Mouse (Mus musculus) MEL (cell line): ENCODE results near the gene Ltbp3. TPM values are rescaled to one million over a fixed set of nuclear protein-coding genes. Genes with fewer than 3 reads are reported as not detected.
A peak's percentile ranks its signal among the peaks of the same experiment; 100 is the strongest.

Source experiments
- DNase-seq: peaks from one replicate; pipeline ENCODE4 v3.0.0; 2011; ENCODE audit warnings: low read depth, low spot score
- H3K27ac ChIP-seq: 2 replicates; pipeline ENCODE4 v1.5.1; 2012; ENCODE audit warnings: low read depth, mild to moderate bottlenecking, control low read depth, low read length, moderate library complexity; ENCODE audit not compliant: control insufficient read depth
- H3K27me3 ChIP-seq, 2 experiments: fragments of 150-350 bp in 1 of 2; sonication (generic) in 1 of 2; 2 replicates each; pipeline ENCODE4 v1.6.1; 2012; ENCODE audit warnings: low read length in 2 of 2, mild to moderate bottlenecking in 2 of 2, improper control_type of control experiment in 1 of 2, moderate library complexity in 1 of 2; ENCODE audit not compliant: insufficient read depth in 2 of 2, control insufficient read depth in 1 of 2
- H3K36me3 ChIP-seq, 2 experiments: 2 replicates each; pipeline ENCODE4 v1.6.1; 2012 to 2014; ENCODE audit warnings: low read length in 2 of 2, improper control_type of control experiment in 1 of 2, inconsistent platforms in 1 of 2, mild to moderate bottlenecking in 1 of 2; ENCODE audit not compliant: insufficient read depth in 2 of 2, control insufficient read depth in 1 of 2
- H3K4me1 ChIP-seq, 2 experiments: fragments of 150-350 bp in 1 of 2; sonication (generic) in 1 of 2; 2 replicates each; pipeline ENCODE4 v1.6.1; 2012; ENCODE audit warnings: low read length in 2 of 2, improper control_type of control experiment in 1 of 2, mild to moderate bottlenecking in 1 of 2; ENCODE audit not compliant: insufficient read depth in 2 of 2, control insufficient read depth in 1 of 2
- H3K4me3 ChIP-seq, 2 experiments: fragments of 150-350 bp in 1 of 2; sonication (generic) in 1 of 2; 2 replicates each; pipeline ENCODE4 v1.5.1; 2012; ENCODE audit warnings: low read depth in 2 of 2, low read length in 2 of 2, mild to moderate bottlenecking in 2 of 2, moderate library complexity in 2 of 2, control low read depth in 1 of 2, improper control_type of control experiment in 1 of 2; ENCODE audit not compliant: control insufficient read depth in 1 of 2, insufficient read depth in 1 of 2
- H3K79me2 ChIP-seq: 2 replicates; pipeline ENCODE4 v1.6.1; 2012; ENCODE audit warnings: mild to moderate bottlenecking, low read length, moderate library complexity; ENCODE audit not compliant: control insufficient read depth, poor library complexity, insufficient read depth
- H3K9ac ChIP-seq: 2 replicates; pipeline ENCODE4 v1.6.1; 2012; ENCODE audit warnings: low read depth, mild to moderate bottlenecking, control low read depth, low read length, moderate library complexity; ENCODE audit not compliant: control insufficient read depth, poor library complexity, severe bottlenecking
- H3K9me3 ChIP-seq: fragments of 150-350 bp; sonication (generic); replicated peaks from 2 replicates; pipeline ENCODE4 v1.6.1; 2012; ENCODE audit warnings: mild to moderate bottlenecking, low read length, improper control_type of control experiment, moderate library complexity; ENCODE audit not compliant: insufficient read depth
- CTCF ChIP-seq, 3 experiments: IDR thresholded peaks in 2 of 3; conservative IDR thresholded peaks in 1 of 3; 2 replicates each; pipeline ENCODE4 v1.5.1; 2011 to 2012; ENCODE audit warnings: low read length in 3 of 3, low read depth in 2 of 3, mild to moderate bottlenecking in 2 of 3, improper control_type of control experiment in 1 of 3, inconsistent platforms in 1 of 3, mixed read lengths in 1 of 3, moderate library complexity in 1 of 3; ENCODE audit not compliant: control insufficient read depth in 1 of 3, insufficient read depth in 1 of 3, poor library complexity in 1 of 3, severe bottlenecking in 1 of 3
- EP300 ChIP-seq, 2 experiments: IDR thresholded peaks; 2 replicates each; pipeline ENCODE4 v1.6.1; 2011; ENCODE audit warnings: improper control_type of control experiment in 2 of 2, low read length in 2 of 2, low read depth in 1 of 2, mild to moderate bottlenecking in 1 of 2
- ETS1 ChIP-seq: IDR thresholded peaks from 2 replicates; pipeline ENCODE4 v1.6.1; 2012; ENCODE audit warnings: low read depth, mild to moderate bottlenecking, inconsistent platforms, low read length, improper control_type of control experiment, moderate library complexity
- GABPA ChIP-seq: IDR thresholded peaks from 2 replicates; pipeline ENCODE4 v1.6.1; 2012; ENCODE audit warnings: low read depth, mild to moderate bottlenecking, inconsistent platforms, low read length, improper control_type of control experiment, moderate library complexity
- KAT2A ChIP-seq: conservative IDR thresholded peaks from 2 replicates; pipeline ENCODE4 v1.6.1; 2012; ENCODE audit warnings: low read depth, low read length, improper control_type of control experiment, inconsistent platforms
- MAX ChIP-seq: IDR thresholded peaks from 2 replicates; pipeline ENCODE4 v1.6.1; 2011; ENCODE audit warnings: low read length, improper control_type of control experiment
- MAZ ChIP-seq: IDR thresholded peaks from 2 replicates; pipeline ENCODE4 v1.6.1; 2012; ENCODE audit warnings: low read depth, mild to moderate bottlenecking, inconsistent platforms, low read length, improper control_type of control experiment
- MXI1 ChIP-seq: IDR thresholded peaks from 2 replicates; pipeline ENCODE4 v1.6.1; 2011; ENCODE audit warnings: mild to moderate bottlenecking, low read depth, low read length, improper control_type of control experiment
- NELFE ChIP-seq: IDR thresholded peaks from 2 replicates; pipeline ENCODE4 v1.6.1; 2011; ENCODE audit warnings: low read depth, low read length, improper control_type of control experiment
- RAD21 ChIP-seq: IDR thresholded peaks from 2 replicates; pipeline ENCODE4 v1.6.1; 2011; ENCODE audit warnings: mild to moderate bottlenecking, low read depth, low read length, improper control_type of control experiment
- TAL1 ChIP-seq: IDR thresholded peaks from 2 replicates; pipeline ENCODE4 v1.6.1; 2012; ENCODE audit warnings: mild to moderate bottlenecking, inconsistent platforms, low read length, moderate library complexity, mixed read lengths
- TCF12 ChIP-seq: IDR thresholded peaks from 2 replicates; pipeline ENCODE4 v1.6.1; 2014; ENCODE audit warnings: low read depth, mild to moderate bottlenecking, inconsistent platforms, low read length, improper control_type of control experiment, moderate library complexity
- USF1 ChIP-seq: IDR thresholded peaks from 2 replicates; pipeline ENCODE4 v1.6.1; 2014; ENCODE audit warnings: low read depth, mild to moderate bottlenecking, inconsistent platforms, low read length, improper control_type of control experiment, moderate library complexity
- USF2 ChIP-seq, 2 experiments: IDR thresholded peaks; 2 replicates each; pipeline ENCODE4 v1.6.1; 2011 to 2012; ENCODE audit warnings: improper control_type of control experiment in 2 of 2, low read length in 2 of 2, borderline replicate concordance in 1 of 2, inconsistent platforms in 1 of 2, low read depth in 1 of 2, mild to moderate bottlenecking in 1 of 2; ENCODE audit not compliant: insufficient read depth in 1 of 2
- ZKSCAN1 ChIP-seq: IDR thresholded peaks from 2 replicates; pipeline ENCODE4 v1.6.1; 2012; ENCODE audit warnings: low read depth, mild to moderate bottlenecking, inconsistent platforms, low read length, improper control_type of control experiment, moderate library complexity
- ZNF384 ChIP-seq: IDR thresholded peaks from 2 replicates; pipeline ENCODE4 v1.6.1; 2012; ENCODE audit warnings: low read depth, mild to moderate bottlenecking, inconsistent platforms, low read length, improper control_type of control experiment
- polyA plus RNA-seq, 2 experiments: library from polyadenylated mRNA; stranded (reverse) in 1 of 2; unstranded in 1 of 2; fragments of >175 nt in 1 of 2; fragments of >200 nt in 1 of 2; gene quantifications; 2 replicates each; pipeline versions ENCODE4 v1.2.1 to v1.2.4; 2012; ENCODE audit warnings: low replicate concordance in 2 of 2, low read depth in 1 of 2; ENCODE audit not compliant: insufficient read length in 2 of 2, insufficient read depth in 1 of 2, missing spikeins in 1 of 2
- total RNA-seq: library from RNA; depleted of rRNA; stranded (reverse); fragments of 300-350 nt; gene quantifications from 2 replicates; pipeline ENCODE4 v1.2.3, GENCODE M21; 2012

Gene Ltbp3
- total and polyA plus RNA-seq, 3 experiments: 0.39 TPM; not detected in 2

GRCm38 (mm10) chr19:5763163-5763562, 22.5 kb downstream of the Ltbp3 start:
- no peak for DNase-seq
- Histone ChIP-seq H3K27me3 (no peaks in the 10 kb centered on the region), H3K9ac (no peak overlapping the region), H3K79me2 (no peaks in the 10 kb centered on the region), H3K36me3 (no peaks in the 10 kb centered on the region), H3K4me3 (no peak overlapping the region), H3K9me3 (no peaks in the 10 kb centered on the region), H3K4me1 (no peaks in the 10 kb centered on the region), H3K27ac (no peak overlapping the region)
- no peak for TF ChIP-seq MAX
- no peak for TF ChIP-seq ZNF384
- TF ChIP-seq ZKSCAN1: no peak
- TF ChIP-seq USF1: no peak

- Histone ChIP-seq H3K9ac (no peak overlapping the region), H3K4me3 (no peak overlapping the region), H3K79me2 (peaks cover 12% of the 10 kb centered on the region), H3K9me3 (no peaks in the 10 kb centered on the region), H3K4me1 (peaks cover 0 to 10% of the 10 kb centered on the region in 2 experiments; a peak in 1 of 4 replicates), H3K27me3 (no peaks in the 10 kb centered on the region), H3K36me3 (peaks cover 0 to 2% of the 10 kb centered on the region in 2 experiments; a peak in 1 of 4 replicates), H3K27ac (no peak overlapping the region)
- TF ChIP-seq MXI1 (no peak), USF2 (IDR thresholded peaks at IDR 0.05; ENCODE audit: borderline replicate concordance in 1 of 2, insufficient read depth in 1 of 2, low read depth in 1 of 2, low read length in 2 of 2) (no peak), RAD21 (no peak), ETS1 (no peak), NELFE (no peak)
- no peak for DNase-seq
These were observed 26.6 kb downstream of the Ltbp3 start for GRCm38 (mm10) chr19:5767271-5767670.

GRCm38 (mm10) chr19:5770311-5770710, 29.6 kb downstream of the Ltbp3 start:
- no peaks in the 10 kb centered on the region for H3K27me3 ChIP-seq
- DNase-seq: peak; percentile 38
- H3K36me3 ChIP-seq: peaks cover 0 to 2% of the 10 kb centered on the region in 2 experiments; a peak in 1 of 4 replicates
- no peaks in the 10 kb centered on the region for H3K9me3 ChIP-seq
- H3K4me1 ChIP-seq: peaks cover 0 to 10% of the 10 kb centered on the region in 2 experiments; a peak in 1 of 4 replicates
- no peak overlapping the region for H3K27ac ChIP-seq
- TF ChIP-seq TAL1 (no peak), MAZ (no peak), TCF12 (no peak), CTCF (IDR thresholded peaks at IDR 0.05 in 2 of 3, conservative IDR thresholded peaks at IDR 0.05 in 1 of 3; ENCODE audit: control insufficient read depth in 1 of 3, insufficient read depth in 1 of 3, low read depth in 2 of 3, low read length in 3 of 3, poor library complexity in 1 of 3, severe bottlenecking in 1 of 3) (no peak), EP300 (IDR thresholded peaks at IDR 0.05; ENCODE audit: low read depth in 1 of 2, low read length in 2 of 2) (no peak), KAT2A (no peak), GABPA (no peak)
- TF ChIP-seq, all 39 proteins: peak for 0
- peaks cover 12% of the 10 kb centered on the region for H3K79me2 ChIP-seq
- H3K4me3 ChIP-seq: peak overlapping the region; percentile 73 to 94
- peak overlapping the region; percentile 94 for H3K9ac ChIP-seq
